Mouse (Mus musculus): ENCODE data around the gene Gdpd5.

Gene Gdpd5

GRCm38 (mm10) chr7:99381214-99382087 lies at the start of gene Gdpd5:
Gene Gdpd5, plus strand, starts transcription at chr7:99381414.
- DNase-seq = peak; percentile 99

- peak; percentile 93 for DNase-seq
Measured at GRCm38 (mm10) chr7:99332774-99333480, 48.3 kb upstream of the Gdpd5 start.

- no peak for DNase-seq
Measured at GRCm38 (mm10) chr7:99340736-99341135, 40.5 kb upstream of the Gdpd5 start.

GRCm38 (mm10) chr7:99343577-99343976 lies 37.6 kb upstream of the Gdpd5 start:
- no peak for DNase-seq

- DNase-seq = no peak
Measured at GRCm38 (mm10) chr7:99347268-99347667, 33.9 kb upstream of the Gdpd5 start.

- DNase-seq = no peak
Measured at GRCm38 (mm10) chr7:99348883-99349282, 32.3 kb upstream of the Gdpd5 start.

- DNase-seq = no peak
Measured at GRCm38 (mm10) chr7:99349782-99350720, 31.2 kb upstream of the Gdpd5 start.

- DNase-seq = peak; percentile 67
Measured at GRCm38 (mm10) chr7:99351104-99351801, 30.0 kb upstream of the Gdpd5 start.

- peak; percentile 72 for DNase-seq
Measured at GRCm38 (mm10) chr7:99351802-99352517, 29.3 kb upstream of the Gdpd5 start.

- DNase-seq = peak; percentile 97
Measured at GRCm38 (mm10) chr7:99352526-99353400, 28.5 kb upstream of the Gdpd5 start, which contains the start of gene Serpinh1. Gene Serpinh1, minus strand, starts transcription at chr7:99353239.

GRCm38 (mm10) chr7:99355731-99356131 lies 25.5 kb upstream of the Gdpd5 start:
- DNase-seq = peak; percentile 94

GRCm38 (mm10) chr7:99356244-99356930 lies 24.8 kb upstream of the Gdpd5 start:
- peak; percentile 86 for DNase-seq

GRCm38 (mm10) chr7:99357201-99357600 lies 24.0 kb upstream of the Gdpd5 start:
- DNase-seq = peak; percentile 50

- no peak for DNase-seq
Measured at GRCm38 (mm10) chr7:99358371-99358770, 22.8 kb upstream of the Gdpd5 start.

GRCm38 (mm10) chr7:99360021-99360802 lies 21.0 kb upstream of the Gdpd5 start:
- DNase-seq = peak; percentile 93

- no peak for DNase-seq
Measured at GRCm38 (mm10) chr7:99360803-99361414, 20.3 kb upstream of the Gdpd5 start.

GRCm38 (mm10) chr7:99362137-99362536 lies 19.1 kb upstream of the Gdpd5 start:
- no peak for DNase-seq

GRCm38 (mm10) chr7:99365069-99365468 lies 16.1 kb upstream of the Gdpd5 start:
- peak; percentile 89 for DNase-seq
